Mouse (Mus musculus) embryonic facial prominence, embryonic 10.5 days (tissue): ENCODE measurements at regions not wholly inside any gene's neighbourhood (a gene's known extent, or its start where the extent isn't known, plus 50 kb on each side); places are given as distances from the start of the nearest gene placed in this dataset.
A peak's percentile ranks its signal among the peaks of the same experiment; 100 is the strongest.

Source experiments
- DNase-seq: peaks from one replicate; pipeline ENCODE4 v3.0.0-alpha.2; 2017; ENCODE audit warnings: low spot score
- H3K27ac ChIP-seq: fragments of 300-500 bp; sonication (generic); replicated peaks from 2 replicates; pipeline ENCODE4 v1.5.1; 2016; ENCODE audit warnings: mild to moderate bottlenecking
- H3K27me3 ChIP-seq: fragments of 300-500 bp; sonication (generic); replicated peaks from 2 replicates; pipeline ENCODE4 v1.6.1; 2016; ENCODE audit warnings: low read depth, mild to moderate bottlenecking; ENCODE audit not compliant: poor library complexity, severe bottlenecking
- H3K36me3 ChIP-seq: fragments of 300-500 bp; sonication (generic); replicated peaks from 2 replicates; pipeline ENCODE4 v1.6.1; 2016; ENCODE audit warnings: mild to moderate bottlenecking, moderate library complexity
- H3K4me1 ChIP-seq: fragments of 300-500 bp; sonication (generic); 2 replicates; pipeline ENCODE4 v1.6.1; 2016
- H3K4me3 ChIP-seq: fragments of 300-500 bp; sonication (generic); 2 replicates; pipeline ENCODE4 v1.5.1; 2016; ENCODE audit warnings: mild to moderate bottlenecking, moderate library complexity
- H3K9me3 ChIP-seq: fragments of 300-500 bp; sonication (generic); 2 replicates; pipeline ENCODE4 v1.6.1; 2016; ENCODE audit warnings: mild to moderate bottlenecking
- WGBS: fragments of 180-500 bp; shearing (Covaris S2); methylation state at CpG from one replicate; pipeline ENCODE4 v1.1.7; 2016; 5-methylcytosine and 5-hydroxymethylcytosine counted together

DNA sequence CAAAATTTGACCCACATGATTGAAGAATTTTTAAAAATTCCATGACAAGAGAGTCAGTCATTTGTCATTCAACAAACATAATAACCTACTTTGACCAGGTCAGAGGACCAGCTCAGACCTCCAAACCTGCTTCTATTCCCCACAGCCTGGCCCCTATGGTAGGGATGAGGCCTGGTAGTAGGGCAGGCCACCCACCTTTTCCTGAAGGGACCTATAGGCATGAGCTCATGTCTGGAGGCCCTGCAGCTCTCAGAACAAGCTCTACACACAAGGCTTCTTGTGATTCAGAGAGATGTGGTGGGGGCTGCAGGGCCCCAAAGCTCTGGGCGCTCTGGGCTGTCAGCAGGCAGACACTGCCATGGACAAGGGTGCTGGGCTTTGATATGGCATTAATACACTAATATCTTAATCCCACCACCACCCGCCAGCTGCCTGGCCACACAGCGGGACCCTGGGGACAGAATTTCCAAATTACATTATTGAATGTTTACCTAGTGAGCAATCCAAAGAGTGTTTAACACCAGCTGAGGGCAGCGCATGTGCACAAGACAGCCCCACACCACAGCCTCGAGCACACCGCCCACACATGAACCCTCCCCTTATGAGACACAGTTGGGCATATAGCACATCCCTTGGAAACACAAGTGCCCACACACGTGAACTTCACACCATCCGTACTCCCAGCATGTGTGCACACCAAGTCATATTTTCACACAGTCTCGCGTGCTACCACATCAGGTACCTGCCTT lies 88.1 kb upstream of the Gm12830 start:
- Histone ChIP-seq H3K27me3 (peaks cover 94% of the 10 kb centered on the region), H3K9me3 (no peaks in the 10 kb centered on the region), H3K4me3 (no peak overlapping the region), H3K36me3 (no peaks in the 10 kb centered on the region), H3K4me1 (peaks cover 7% of the 10 kb centered on the region), H3K27ac (no peak overlapping the region)
- 83% methylated on average over 10 of the region's 10 CpGs for WGBS
- peak; percentile 9 for DNase-seq

DNA sequence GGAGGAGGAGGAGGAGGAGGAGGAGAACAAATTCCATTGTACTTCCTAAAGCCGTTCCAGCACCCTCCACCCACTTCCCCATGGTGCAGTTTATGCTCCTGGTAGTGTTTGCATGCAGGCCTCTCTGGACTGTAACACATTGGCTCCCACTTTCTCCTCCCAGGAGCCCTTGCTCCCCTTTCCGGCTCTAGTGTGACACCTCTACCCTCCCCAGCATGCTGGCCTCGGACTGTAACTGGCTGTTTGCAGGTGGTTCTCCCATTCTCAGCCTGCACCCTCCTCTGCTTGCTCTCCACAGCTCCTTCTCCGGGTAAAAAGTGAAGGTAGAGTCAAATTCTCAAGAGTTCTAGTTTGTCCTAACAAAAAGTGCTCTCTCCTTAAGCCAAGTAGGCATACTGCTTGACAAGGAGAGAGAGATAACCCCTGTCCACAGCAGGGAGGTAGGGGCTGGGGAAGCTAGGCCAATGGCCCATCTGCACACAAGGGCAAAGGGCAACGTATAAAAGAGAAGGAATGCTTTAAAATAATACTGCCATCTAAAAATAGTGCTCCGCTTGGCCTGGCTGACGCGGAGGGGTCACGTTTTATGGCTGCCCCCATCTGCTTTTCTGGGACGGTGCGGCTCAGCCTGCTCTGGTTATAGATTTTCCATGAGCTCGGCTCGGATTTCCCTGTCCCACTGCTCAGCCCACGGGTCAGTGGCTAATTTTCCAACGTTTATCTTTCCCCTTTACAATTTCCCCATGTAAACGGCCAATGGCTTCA lies 82.4 kb upstream of the Gm12830 start:
- H3K4me1 ChIP-seq, result peaks cover 23% of the 10 kb centered on the region
- 27% methylated on average over 16 of the region's 16 CpGs for WGBS
- H3K4me3 ChIP-seq, result no peak overlapping the region
- peak; percentile 61 for DNase-seq
- H3K9me3 ChIP-seq, result no peaks in the 10 kb centered on the region
- H3K36me3 ChIP-seq, result no peaks in the 10 kb centered on the region
- peaks cover 60% of the 10 kb centered on the region for H3K27me3 ChIP-seq
- H3K27ac ChIP-seq, result 0 out of 2 replicates have a peak overlapping the region, but pooled peaks have one; percentile 19

DNA sequence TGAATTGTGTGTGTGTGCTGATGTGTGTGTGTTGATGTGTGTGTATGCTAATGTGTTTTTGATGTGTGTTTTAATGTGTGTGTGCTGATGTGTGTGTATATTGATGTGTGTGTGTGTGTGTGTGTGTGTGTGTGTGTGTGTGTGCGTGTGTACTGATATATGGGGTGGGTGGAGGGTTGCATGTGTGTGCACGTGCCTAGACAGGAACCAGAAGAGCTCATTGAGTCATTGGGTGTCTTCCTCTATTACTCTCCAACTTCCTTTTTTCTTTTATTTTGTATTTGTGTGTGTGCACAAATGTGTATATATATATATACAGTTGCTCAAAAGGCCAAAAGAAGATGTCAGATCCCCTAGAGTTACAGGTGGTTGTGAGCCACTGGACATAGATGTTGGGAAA lies 73.4 kb upstream of the Gm12830 start:
- peaks cover 9% of the 10 kb centered on the region; the same call in 1 of the 2 replicates for H3K9me3 ChIP-seq
- no peaks in the 10 kb centered on the region for H3K36me3 ChIP-seq
- no peak overlapping the region for H3K27ac ChIP-seq
- no peak overlapping the region for H3K4me3 ChIP-seq
- peaks cover 11% of the 10 kb centered on the region for H3K4me1 ChIP-seq
- no peaks in the 10 kb centered on the region; the same call in 1 of the 2 replicates for H3K27me3 ChIP-seq
- WGBS, result 85% methylated on average over 2 of the region's 2 CpGs
- DNase-seq, result no peak

DNA sequence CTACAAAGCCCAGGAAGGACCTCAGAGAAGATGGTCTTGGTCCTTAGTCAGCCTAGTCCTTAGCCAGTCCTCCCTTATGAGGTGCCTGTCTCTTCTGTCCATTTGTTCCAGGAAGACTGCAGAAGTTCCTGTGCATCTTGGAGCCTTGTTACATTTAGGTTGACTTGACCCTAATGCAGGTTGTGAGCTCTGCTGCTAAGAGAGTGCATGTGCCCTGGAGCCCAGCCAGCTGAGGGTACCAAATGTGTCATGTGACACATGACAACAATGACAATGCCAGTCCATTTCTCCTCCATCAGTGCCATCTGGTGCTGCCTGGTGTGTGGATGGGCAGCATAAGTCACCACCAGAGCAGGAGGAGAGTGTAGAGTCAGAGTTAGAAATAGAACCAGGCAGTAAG lies 61.7 kb upstream of the Gm12830 start:
- Histone ChIP-seq H3K4me1 (no peaks in the 10 kb centered on the region), H3K4me3 (no peak overlapping the region), H3K27ac (no peak overlapping the region), H3K27me3 (no peaks in the 10 kb centered on the region), H3K36me3 (no peaks in the 10 kb centered on the region), H3K9me3 (no peaks in the 10 kb centered on the region; the same call in 1 of the 2 replicates)
- peak; percentile 6 for DNase-seq

DNA sequence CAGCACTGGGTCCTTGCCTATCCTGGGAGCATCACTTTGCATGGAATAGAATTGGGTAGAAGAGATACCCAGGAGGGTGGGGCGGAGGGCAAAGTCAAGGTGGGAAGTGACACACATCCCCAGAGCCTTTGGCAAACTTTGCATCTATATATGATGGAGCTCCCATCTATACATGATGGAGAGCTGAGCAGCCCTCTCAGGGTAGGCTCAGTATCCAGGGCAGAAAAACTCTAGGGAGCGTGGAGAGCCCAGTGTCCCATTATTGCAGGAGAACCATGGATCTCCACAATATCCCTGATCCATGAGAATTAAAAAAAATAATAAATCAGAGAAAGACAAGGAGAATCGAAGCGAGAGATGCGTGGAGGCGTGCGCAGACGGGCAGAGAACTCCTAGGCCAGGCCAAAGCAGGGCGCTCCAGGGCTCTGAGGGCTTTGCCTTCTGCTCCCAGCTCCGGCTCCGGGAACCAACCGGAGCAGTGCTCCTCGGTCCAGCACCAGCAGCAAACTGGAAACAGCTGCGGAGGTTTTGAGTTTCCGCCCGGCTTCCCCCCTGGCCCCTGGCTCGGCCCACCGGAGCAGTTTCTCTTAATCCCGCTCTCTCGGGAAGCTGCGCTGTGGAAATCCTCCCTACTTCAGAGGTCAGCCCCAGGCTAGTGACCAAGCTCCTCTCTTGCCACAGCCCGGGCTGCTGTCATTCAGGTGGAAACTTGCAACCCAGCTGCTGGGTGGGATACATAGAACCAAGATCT lies 54.7 kb upstream of the Gm12830 start:
- Histone ChIP-seq H3K36me3 (no peaks in the 10 kb centered on the region), H3K4me1 (peaks cover 33% of the 10 kb centered on the region), H3K4me3 (no peak overlapping the region), H3K9me3 (no peaks in the 10 kb centered on the region), H3K27ac (peak overlapping the region; percentile 63), H3K27me3 (peaks cover 36% of the 10 kb centered on the region)
- 28% methylated on average over 22 of the region's 22 CpGs for WGBS
- peak; percentile 91 for DNase-seq
